Mouse (Mus musculus): ENCODE data around the gene Rgs6. TPM values are rescaled to one million over a fixed set of nuclear protein-coding genes. Genes with fewer than 3 reads are reported as not detected.

Rgs6 gene
- total RNA-seq, 2 experiments from 2014 or later = 0.50 to 1.2 TPM

DNA sequence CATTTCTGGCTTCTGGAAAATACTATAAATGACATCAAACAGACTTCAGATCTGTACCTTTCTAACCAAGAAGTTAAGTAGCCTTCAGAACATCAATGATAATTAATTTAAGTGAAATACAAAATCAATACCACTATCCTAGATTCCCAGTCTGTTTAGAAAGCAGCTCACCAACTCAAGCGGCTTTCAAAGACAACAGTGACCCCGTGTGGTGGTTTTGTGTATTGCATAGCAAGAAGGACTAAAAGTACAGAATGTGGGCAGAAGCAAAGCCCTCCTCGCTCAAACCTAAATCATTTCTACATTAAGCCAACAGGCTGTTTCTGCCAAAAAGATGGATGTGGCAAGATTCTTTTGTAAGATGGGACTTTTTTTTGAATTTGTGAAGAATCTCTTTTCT, 429.9 kb downstream of the Rgs6 start:
- DNase-seq (ENCODE audit: low spot score in 2 of 2) = peak; percentile 81 to 86

DNA sequence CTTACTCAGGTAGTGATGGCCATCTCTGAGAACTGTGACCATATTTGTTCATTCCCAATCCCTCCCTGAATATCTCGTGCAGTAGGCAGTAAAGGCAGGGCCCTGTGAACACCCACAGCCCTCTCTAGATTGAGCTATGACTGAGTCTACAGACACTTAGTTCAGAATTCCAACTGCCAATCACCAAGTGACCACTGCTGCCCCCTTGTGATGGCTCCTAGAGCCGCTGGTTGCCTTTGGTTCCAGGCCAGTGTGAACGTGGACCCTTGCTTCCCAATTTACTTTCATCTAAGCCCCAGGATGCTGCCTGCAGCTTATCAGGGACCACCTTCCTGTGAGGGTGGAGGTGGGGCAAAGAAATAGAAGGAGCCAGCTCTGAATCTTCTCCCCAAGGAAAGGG, 438.9 kb downstream of the Rgs6 start:
- no peak for DNase-seq (ENCODE audit: low spot score in 2 of 2)

DNA sequence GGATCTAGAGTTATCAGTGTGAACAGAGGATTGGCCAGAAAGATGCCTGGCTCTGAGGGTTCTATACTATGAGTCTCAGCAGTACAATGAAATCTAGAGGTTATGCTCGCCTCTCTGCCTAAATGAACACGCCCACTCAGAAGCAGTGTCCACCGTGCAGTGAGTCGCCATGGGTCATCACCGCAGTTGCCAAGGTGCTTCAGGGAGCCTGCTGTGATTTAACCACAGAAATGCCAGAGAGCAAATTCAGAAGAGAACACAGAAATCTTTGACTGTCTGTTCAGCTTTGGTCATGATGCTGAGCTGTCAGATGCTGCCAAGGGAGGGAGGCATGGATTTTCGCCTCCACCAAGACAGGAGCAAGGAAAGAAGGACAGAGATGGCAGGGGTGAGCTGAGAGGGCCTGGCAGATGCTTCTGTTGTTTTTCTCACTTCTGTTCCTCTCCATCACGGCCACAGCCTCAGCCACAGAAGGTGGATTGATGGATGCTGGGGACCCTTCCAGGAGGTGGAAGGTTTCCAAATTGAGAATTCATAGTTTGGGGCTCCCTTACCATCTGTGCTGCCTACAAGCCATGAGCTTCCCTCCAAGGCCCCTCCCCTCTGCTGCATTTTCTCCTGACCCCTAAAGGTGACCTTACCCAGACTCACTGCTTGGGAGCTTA, 445.2 kb downstream of the Rgs6 start:
- no peak for DNase-seq (ENCODE audit: low spot score in 2 of 2)

GRCm38 (mm10) chr12:83034859-83035569, 446.9 kb downstream of the Rgs6 start:
- no peak for DNase-seq (ENCODE audit: low spot score in 2 of 2)

GRCm38 (mm10) chr12:83037798-83038560, 449.9 kb downstream of the Rgs6 start:
- DNase-seq (ENCODE audit: low spot score in 2 of 2) = no peak

DNA sequence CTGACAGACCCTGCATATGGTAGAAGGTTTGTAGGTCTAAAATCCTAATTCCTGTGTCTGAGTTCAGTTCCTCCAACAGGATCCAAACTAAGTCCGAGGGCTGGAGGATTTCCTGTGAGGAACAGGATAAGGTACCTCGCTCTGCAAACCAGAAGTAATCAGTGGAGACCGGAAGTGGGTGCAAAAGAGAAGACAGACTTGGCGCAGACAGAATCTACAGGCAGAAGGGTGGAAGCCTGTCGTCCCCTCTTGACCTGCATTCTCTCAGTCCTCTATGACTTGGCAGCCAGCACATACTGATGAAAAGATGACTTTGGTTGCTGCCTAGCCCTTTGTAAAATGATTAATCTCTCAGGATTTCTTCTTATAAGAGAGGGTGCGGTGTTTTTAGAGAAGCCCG, 450.7 kb downstream of the Rgs6 start:
- no peak for DNase-seq (ENCODE audit: low spot score in 2 of 2)

- DNase-seq (ENCODE audit: low spot score in 2 of 2) = no peak
Observed at GRCm38 (mm10) chr12:83039859-83040258, 451.8 kb downstream of the Rgs6 start.

DNA sequence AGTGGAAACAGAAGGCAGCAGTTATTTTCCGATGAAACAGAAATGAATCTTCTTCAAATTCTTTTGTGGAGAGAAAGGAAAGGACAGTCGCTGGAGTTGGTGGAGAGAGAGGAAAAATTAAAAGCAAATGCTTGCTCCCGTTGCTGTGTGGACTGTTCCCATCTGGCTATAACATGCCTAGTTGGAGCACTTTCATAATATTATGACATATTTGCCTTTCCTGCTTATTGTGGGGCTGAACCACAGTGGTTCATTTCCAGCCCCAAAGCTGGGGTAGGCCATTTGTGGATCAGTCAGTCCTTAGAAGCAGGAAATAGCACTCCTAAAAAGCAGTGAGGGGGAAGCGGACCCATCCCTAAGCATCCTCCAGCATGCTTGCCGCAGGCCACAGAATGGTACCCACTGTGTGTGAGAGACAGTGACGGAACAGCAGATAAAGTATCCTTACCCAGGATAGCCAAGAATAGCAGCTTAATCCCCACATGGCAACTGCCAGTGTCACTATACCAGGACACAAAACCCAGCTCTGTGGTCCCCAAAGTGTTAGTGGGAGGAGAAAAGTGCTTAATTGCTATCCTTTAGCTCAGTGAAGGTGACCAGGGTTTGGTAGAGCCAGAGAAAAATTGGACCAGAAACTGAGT, 456.0 kb downstream of the Rgs6 start:
- DNase-seq (ENCODE audit: low spot score in 2 of 2) = no peak

- DNase-seq (ENCODE audit: low spot score in 2 of 2) = no peak
Observed at GRCm38 (mm10) chr12:83044621-83044990, 456.5 kb downstream of the Rgs6 start.

DNA sequence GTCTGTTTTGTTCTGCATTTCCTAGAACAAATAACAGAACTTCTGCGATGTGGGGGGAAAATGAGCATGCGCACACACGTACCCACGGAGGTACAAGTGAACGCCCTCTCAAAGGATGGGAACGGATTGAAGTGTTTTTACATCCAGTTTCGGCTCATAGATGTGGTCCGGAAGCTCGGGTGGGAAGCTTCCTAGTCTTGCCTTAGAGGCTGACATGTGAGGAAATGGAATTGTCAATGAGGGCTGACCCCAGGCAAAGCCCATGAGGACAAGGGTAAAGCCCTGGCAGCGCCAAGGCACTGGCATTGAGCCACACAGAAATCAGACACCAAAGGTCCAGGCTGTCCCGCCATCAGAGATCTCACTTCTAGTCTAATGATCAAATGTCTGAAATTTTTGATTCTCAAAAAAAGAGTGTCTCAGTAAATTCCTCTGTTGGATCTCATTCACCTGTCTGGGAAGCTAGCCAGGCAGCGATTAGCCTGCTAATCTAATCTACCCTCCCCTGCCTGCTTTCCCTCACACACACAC, 457.0 kb downstream of the Rgs6 start:
- no peak for DNase-seq (ENCODE audit: low spot score in 2 of 2)

GRCm38 (mm10) chr12:83046734-83047133, 458.6 kb downstream of the Rgs6 start:
- DNase-seq (ENCODE audit: low spot score in 2 of 2) = peak in 1 of 2 experiments; percentile 6

DNA sequence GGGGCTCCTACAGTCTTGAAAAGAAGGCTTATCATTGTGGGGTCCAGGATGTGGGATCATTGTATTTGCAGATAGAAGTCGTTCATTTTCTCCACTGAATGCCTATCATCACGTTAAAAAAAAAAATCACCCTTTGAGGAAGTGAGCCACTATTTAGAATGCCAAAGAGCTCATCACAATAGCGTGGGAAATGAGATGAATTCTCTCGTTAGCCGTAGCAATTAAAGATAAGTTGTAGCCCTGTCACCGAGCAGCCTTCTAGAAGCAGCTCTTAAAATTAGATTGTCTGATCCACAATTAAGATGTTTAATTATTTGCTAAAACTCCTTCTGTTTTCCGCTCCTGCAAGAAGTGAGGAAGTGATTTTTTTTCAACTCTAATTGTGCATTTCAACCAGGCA, 459.6 kb downstream of the Rgs6 start:
- DNase-seq (ENCODE audit: low spot score in 2 of 2) = no peak

DNA sequence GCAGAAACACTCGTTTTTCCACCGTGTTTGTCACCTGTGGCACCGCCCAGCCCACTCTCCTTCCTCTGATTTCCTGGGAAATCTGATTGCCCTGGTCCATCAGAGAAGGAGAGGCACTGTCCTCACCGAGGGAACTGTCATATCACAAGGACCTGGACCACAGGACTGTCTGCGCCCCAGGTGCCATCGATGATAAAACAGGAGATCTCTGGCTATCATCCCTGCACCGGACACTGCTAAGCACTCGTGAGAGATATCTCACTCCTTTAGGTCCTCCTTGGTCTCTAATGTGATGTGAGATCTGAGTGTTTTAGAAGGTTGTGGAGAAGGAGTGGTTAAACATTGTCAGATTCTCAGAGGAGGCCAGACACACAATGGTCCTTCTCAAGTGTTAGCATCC, 462.4 kb downstream of the Rgs6 start:
- no peak for DNase-seq (ENCODE audit: low spot score in 2 of 2)

DNA sequence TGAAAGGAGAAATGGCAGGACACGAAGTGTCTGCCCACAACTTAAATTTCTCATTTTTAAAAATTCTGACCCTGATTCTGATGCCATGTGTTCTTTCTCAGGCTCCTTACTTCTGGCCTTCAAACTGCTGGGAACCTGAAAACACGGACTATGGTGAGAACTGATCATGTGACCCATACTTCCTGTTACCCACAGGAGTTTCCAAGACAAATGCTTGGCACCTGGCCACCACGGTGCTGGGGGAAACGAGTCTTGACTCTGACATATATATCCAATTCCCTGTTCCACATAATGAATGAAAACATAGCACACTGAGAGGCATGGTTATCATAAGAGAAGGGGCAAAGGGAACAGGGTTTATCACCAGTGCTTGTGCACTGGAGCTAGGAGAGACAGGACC, 464.3 kb downstream of the Rgs6 start:
- DNase-seq (ENCODE audit: low spot score in 2 of 2) = no peak

DNA sequence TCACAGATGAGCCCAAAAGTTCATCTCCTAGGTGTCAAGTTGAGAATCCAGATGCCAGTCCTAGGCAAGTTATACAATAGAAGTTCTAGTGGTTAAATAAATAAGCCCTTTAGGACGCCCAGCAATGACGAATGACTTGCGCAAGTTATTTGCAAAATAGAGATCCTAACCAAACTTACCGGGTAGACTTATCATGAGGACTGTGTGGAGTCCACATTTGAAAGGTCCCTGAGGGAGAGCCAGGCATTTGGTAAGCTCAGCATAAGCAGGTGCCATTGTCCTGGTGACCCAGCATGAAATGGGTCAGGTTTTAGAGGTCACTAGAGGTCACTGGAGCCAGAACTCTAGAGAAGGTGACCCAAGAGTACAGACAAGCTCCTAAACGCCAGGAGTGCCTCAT, 467.6 kb downstream of the Rgs6 start:
- DNase-seq (ENCODE audit: low spot score in 2 of 2) = no peak

- DNase-seq (ENCODE audit: low spot score in 2 of 2) = no peak
Observed at GRCm38 (mm10) chr12:83066426-83066825, 478.3 kb downstream of the Rgs6 start.

DNA sequence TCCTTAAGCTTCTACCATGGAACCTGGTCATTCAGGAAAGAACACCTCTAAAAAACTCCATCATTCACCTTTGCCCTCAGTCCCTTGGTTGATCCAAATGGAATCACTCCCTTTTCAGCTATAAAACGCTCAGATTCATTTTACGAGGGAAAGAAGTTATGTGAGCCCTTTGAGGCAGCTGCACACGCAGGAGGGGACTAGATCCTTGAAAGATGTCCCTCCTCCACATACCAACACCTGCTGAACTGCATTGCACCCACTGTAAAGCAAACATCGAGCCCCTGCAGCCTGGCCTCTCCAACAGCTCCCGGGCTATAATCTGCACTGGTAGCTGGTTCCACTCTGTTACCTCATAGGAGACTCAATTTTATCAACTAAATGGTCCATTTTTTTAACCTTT, 482.8 kb downstream of the Rgs6 start:
- DNase-seq (ENCODE audit: low spot score in 2 of 2) = no peak

DNA sequence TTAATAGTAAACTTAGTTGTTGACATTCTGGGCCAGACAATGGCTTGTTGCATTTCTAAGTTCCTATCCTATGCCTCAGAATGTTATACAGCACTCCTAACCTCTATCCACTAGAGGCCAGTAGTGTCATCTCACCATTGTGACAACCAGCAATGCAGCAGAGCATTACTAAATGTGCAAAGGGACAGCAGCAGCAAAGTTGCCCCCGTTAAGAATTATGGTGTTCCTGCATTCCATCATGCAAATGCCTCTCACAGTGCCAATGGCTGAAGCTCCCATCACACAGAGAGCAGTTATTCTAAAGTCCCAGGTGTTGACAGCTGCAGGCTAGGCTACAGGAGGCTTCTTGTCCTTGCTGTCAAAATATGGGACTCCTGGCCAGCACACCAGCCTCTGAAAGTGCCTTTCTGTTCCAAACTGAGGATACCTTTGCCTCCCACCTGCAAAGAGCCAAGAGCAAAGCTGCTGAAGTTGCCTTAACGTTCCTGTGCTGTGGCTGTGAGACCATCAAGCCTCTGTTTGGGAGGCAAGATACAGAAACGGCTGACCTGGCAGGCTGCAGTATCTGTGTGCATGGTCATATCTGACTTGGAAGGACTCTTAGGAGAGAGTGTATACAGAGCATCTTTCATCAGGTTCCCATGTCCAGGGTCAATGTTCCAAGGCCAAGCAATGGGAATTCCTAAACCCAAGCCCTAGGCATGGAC, 484.2 kb downstream of the Rgs6 start:
- no peak for DNase-seq (ENCODE audit: low spot score in 2 of 2)

- no peak for DNase-seq (ENCODE audit: low spot score in 2 of 2)
Observed at GRCm38 (mm10) chr12:83072951-83073878, 485.1 kb downstream of the Rgs6 start.

- no peak for DNase-seq (ENCODE audit: low spot score in 2 of 2)
Observed at GRCm38 (mm10) chr12:83073879-83074368, 485.8 kb downstream of the Rgs6 start.
